Mouse (Mus musculus) right cerebral cortex, postnatal 10 days (tissue): ENCODE data around the gene Scgn.

Source experiments
- DNase-seq, 2 experiments: peaks; one replicate each; pipeline ENCODE4 v3.0.0; 2021; ENCODE audit warnings: low spot score in 2 of 2

Gene Scgn

GRCm38 (mm10) chr13:23938699-23939098, 52.3 kb downstream of the Scgn start:
- peak; percentile 63 to 72 for DNase-seq

- DNase-seq = no peak
Measured at GRCm38 (mm10) chr13:23934211-23934520, 56.8 kb downstream of the Scgn start, which contains the start of gene Hist1h2aa. Gene Hist1h2aa (plus strand): TSS chr13:23934462.

GRCm38 (mm10) chr13:23933421-23934210, 57.4 kb downstream of the Scgn start, which contains the start of gene Hist1h2ba:
Gene Hist1h2ba (minus strand): TSS chr13:23934156.
- no peak for DNase-seq

DNA sequence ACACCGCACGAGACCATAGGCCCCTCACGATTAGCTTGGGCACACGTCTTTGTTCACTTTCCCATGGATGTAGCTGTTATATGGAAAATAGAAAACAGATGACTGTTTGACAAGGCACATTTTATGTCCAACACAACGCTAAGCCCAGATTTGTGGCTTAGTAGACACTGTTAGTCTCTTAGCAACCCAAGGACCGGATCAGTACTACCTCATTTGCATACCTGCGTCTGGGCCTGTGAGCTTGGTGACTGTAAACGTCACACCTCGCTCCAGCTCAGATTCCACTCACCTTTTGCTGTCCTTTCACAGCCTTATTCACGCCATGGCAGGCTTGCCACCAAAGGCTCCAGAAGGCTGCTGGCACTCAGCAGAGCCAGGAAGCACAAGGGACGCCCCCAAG, 60.1 kb downstream of the Scgn start:
- no peak for DNase-seq

GRCm38 (mm10) chr13:23930461-23930860, 60.6 kb downstream of the Scgn start:
- DNase-seq = no peak

DNA sequence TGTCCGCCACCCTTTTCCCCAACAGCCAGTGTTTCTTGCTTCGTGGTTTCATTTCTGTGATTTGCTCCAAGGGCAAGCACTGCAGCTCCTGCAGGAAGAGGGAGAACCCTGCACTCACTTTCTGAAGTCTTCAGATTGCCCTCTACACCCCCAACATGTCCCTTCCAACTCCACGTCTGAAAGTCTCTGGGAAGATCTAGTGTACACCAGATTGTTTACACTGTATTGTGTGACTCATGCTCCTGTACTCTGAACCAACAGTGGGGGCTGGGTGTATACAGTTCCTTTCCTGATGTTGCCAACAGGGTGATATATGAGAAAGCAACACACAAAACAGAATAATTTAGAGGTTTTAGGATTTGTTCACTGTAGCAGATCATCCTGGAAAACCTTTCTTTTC, 62.4 kb downstream of the Scgn start:
- DNase-seq = no peak

- no peak for DNase-seq
Measured at GRCm38 (mm10) chr13:23925792-23926191, 65.2 kb downstream of the Scgn start.

DNA sequence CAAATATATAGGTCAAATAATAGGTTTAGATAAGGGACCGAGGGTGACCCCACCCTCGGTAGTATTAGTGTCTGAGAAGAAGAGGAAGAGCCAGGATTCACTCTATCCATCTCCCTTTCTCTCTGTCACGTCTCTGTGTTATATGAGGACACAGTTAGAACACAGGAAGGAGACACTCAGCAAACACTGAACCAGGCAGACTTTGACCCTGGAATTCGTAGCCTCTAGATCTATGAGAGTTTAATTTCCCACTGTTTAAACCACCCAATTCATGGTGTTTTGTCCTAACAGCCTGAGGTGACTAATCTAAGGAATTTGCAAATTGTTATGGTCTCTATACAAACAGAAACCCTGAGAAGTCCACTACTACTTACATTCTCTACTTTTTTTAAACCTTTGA, 73.3 kb downstream of the Scgn start:
- DNase-seq = no peak

GRCm38 (mm10) chr13:23916132-23916531, 74.9 kb downstream of the Scgn start:
- no peak for DNase-seq

DNA sequence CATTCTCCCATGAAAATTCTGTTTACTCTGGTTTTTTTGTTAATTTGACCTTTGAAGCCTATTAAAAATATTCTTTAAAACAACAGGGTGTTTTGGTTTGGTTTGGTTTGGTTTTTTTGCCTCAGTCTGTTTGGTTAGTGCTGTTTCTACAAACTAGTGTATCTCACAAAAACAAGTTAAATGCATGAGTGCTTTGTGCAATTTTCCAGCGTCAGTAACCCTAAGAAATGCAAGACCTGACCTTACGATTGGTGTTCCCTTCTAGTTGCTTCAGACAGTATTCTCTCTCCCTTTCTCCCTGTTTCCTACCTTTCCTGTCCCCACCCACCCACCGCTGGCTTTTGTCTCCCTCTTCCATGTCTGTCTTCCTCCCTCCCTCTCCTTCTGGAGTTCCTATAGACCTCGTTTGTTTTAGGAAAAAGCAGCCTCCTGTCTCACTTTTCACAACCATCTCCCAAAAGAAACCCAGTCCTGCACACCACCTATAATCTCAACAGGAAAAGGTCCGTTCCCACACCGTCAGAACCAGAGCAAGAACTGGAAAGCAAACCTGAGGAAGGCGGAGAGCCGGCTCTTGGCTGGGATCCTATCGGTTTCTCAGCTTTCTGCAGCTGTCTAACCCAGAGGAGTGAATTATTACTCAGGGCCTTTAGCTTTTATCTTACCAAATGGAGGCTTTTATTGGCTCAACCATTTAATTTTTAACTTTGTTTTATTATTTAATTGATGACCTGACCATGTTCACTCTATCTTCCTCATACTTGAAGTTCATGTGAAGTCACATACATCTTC, 76.4 kb downstream of the Scgn start, which contains the start of gene Slc17a4:
Gene Slc17a4, minus strand, starts transcription at position 634 of the 792 bp plus-strand sequence.
- DNase-seq = no peak

GRCm38 (mm10) chr13:23913791-23914306, 77.2 kb downstream of the Scgn start:
- DNase-seq = no peak

DNA sequence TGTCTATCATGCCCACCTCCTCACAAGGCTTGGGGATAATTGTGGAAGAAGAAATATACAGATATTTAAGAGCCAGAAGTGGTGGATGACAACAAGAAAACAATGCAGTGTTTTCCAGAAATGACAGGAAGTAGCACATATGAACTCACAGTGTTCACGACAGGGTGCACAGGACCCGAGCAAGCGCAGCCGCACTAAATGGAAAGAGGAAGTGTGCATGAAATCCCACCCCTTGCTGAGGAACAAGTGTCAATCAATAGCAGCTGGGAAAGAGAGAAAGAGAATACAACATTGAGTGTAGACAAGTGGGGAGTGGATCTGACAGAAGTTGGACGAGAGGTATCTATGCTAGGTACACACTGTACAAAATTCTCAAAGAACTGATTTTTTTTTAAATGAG, 79.7 kb downstream of the Scgn start:
- DNase-seq = no peak

- DNase-seq = no peak
Measured at GRCm38 (mm10) chr13:23910121-23910520, 80.9 kb downstream of the Scgn start.

GRCm38 (mm10) chr13:23906906-23907305, 84.1 kb downstream of the Scgn start:
- no peak for DNase-seq
